Mouse (Mus musculus): ENCODE results near the gene Abhd6. TPM values are rescaled to one million over a fixed set of nuclear protein-coding genes. Genes with fewer than 3 reads are reported as not detected.

Abhd6 gene
- polyA plus RNA-seq, 1 experiment from 2014 or later, result 25.6 TPM

GRCm38 (mm10) chr14:8011297-8011696 is 8.6 kb downstream of the Abhd6 start:
- H3K4me3 ChIP-seq (ENCODE audit: low read depth, low read length), result no peak overlapping the region
- no peak overlapping the region for H3K4me2 ChIP-seq (replicated peaks; ENCODE audit: low read depth, low read length)
- no peaks in the 10 kb centered on the region for H3K27me3 ChIP-seq (ENCODE audit: control insufficient read depth, insufficient read depth, low read length)
- no peak overlapping the region for H3K27ac ChIP-seq (ENCODE audit: low read length)
- 80% methylated on average over 2 of the region's 2 CpGs for WGBS
- no peaks in the 10 kb centered on the region for H3K9me3 ChIP-seq (ENCODE audit: control insufficient read depth, low read depth, low read length)
- H3K4me1 ChIP-seq (ENCODE audit: control insufficient read depth, insufficient read depth, low read length), result no peaks in the 10 kb centered on the region
- no peak overlapping the region for H3K9ac ChIP-seq (replicated peaks; ENCODE audit: low read depth, low read length)
- H3K36me3 ChIP-seq (ENCODE audit: control insufficient read depth, insufficient read depth, low read length), result no peaks in the 10 kb centered on the region
- ATAC-seq (ENCODE audit: insufficient number of reproducible peaks, insufficient read depth, low FRiP score, low read depth), result no peak

DNA sequence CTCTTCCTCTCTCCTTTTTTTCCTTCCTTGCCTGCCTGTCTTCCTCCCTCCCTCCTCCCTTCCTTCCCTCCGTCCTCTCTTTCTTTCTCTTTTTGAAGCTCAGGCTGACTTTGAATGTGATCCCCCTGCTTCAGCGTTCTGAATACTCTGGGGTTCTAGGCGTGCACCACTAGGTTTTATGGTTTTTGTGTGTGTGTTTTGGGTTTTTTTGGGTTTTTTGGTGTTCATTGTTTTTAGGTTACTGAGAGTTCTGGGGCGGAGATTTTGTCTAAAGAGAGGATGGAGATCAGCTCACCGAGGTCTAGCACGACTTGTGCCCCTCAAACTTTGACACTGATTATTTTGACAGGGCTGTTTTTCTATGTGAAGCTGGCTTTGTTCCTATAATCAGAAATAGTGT is 9.2 kb downstream of the Abhd6 start:
- H3K36me3 ChIP-seq (ENCODE audit: control insufficient read depth, insufficient read depth, low read length), result no peaks in the 10 kb centered on the region
- no peak overlapping the region for H3K4me3 ChIP-seq (ENCODE audit: low read depth, low read length)
- no peaks in the 10 kb centered on the region for H3K27me3 ChIP-seq (ENCODE audit: control insufficient read depth, insufficient read depth, low read length)
- no peak for ATAC-seq (ENCODE audit: insufficient number of reproducible peaks, insufficient read depth, low FRiP score, low read depth)
- no peak overlapping the region for H3K4me2 ChIP-seq (replicated peaks; ENCODE audit: low read depth, low read length)
- H3K9ac ChIP-seq (replicated peaks; ENCODE audit: low read depth, low read length), result no peak overlapping the region
- H3K27ac ChIP-seq (ENCODE audit: low read length), result no peak overlapping the region
- H3K4me1 ChIP-seq (ENCODE audit: control insufficient read depth, insufficient read depth, low read length), result no peaks in the 10 kb centered on the region
- H3K9me3 ChIP-seq (ENCODE audit: control insufficient read depth, low read depth, low read length), result no peaks in the 10 kb centered on the region
- WGBS, result 77% methylated on average over 6 of the region's 6 CpGs

DNA sequence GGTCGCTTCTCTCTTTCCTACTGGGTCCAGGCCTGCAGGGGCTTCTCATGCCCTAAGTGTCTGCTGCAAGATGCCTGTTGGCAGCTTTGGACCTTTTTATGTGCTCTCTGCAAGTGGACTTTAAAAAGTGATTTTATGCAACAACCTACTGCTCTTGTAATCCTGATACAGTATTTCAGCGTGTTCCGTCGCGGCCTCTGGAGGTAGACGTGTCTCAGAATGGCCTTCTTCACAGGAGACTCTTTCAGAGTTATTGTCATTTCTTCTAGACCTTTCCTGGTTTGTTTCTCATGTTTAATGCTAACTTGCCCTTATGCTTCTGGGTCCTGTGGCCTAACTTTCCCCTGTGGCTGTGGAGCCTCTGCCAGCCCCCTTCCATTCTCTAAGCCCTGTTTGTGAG is 13.1 kb downstream of the Abhd6 start:
- 95% methylated on average over 6 of the region's 6 CpGs for WGBS
- H3K4me2 ChIP-seq (replicated peaks; ENCODE audit: low read depth, low read length), result no peak overlapping the region
- H3K4me1 ChIP-seq (ENCODE audit: control insufficient read depth, insufficient read depth, low read length), result no peaks in the 10 kb centered on the region
- no peaks in the 10 kb centered on the region for H3K9me3 ChIP-seq (ENCODE audit: control insufficient read depth, low read depth, low read length)
- ATAC-seq (ENCODE audit: insufficient number of reproducible peaks, insufficient read depth, low FRiP score, low read depth), result no peak
- H3K9ac ChIP-seq (replicated peaks; ENCODE audit: low read depth, low read length), result no peak overlapping the region
- no peak overlapping the region for H3K27ac ChIP-seq (ENCODE audit: low read length)
- no peaks in the 10 kb centered on the region for H3K27me3 ChIP-seq (ENCODE audit: control insufficient read depth, insufficient read depth, low read length)
- H3K4me3 ChIP-seq (ENCODE audit: low read depth, low read length), result no peak overlapping the region
- H3K36me3 ChIP-seq (ENCODE audit: control insufficient read depth, insufficient read depth, low read length), result no peaks in the 10 kb centered on the region

GRCm38 (mm10) chr14:8016276-8016675 is 13.6 kb downstream of the Abhd6 start:
- 72% methylated on average over 6 of the region's 6 CpGs for WGBS
- no peak overlapping the region for H3K9ac ChIP-seq (replicated peaks; ENCODE audit: low read depth, low read length)
- H3K4me2 ChIP-seq (replicated peaks; ENCODE audit: low read depth, low read length), result no peak overlapping the region
- ATAC-seq (ENCODE audit: insufficient number of reproducible peaks, insufficient read depth, low FRiP score, low read depth), result peak; percentile 58; the same call in 1 of the 2 replicates
- no peak overlapping the region for H3K4me3 ChIP-seq (ENCODE audit: low read depth, low read length)
- H3K4me1 ChIP-seq (ENCODE audit: control insufficient read depth, insufficient read depth, low read length), result no peaks in the 10 kb centered on the region
- no peaks in the 10 kb centered on the region for H3K27me3 ChIP-seq (ENCODE audit: control insufficient read depth, insufficient read depth, low read length)
- no peaks in the 10 kb centered on the region for H3K36me3 ChIP-seq (ENCODE audit: control insufficient read depth, insufficient read depth, low read length)
- no peaks in the 10 kb centered on the region for H3K9me3 ChIP-seq (ENCODE audit: control insufficient read depth, low read depth, low read length)
- no peak overlapping the region for H3K27ac ChIP-seq (ENCODE audit: low read length)

DNA sequence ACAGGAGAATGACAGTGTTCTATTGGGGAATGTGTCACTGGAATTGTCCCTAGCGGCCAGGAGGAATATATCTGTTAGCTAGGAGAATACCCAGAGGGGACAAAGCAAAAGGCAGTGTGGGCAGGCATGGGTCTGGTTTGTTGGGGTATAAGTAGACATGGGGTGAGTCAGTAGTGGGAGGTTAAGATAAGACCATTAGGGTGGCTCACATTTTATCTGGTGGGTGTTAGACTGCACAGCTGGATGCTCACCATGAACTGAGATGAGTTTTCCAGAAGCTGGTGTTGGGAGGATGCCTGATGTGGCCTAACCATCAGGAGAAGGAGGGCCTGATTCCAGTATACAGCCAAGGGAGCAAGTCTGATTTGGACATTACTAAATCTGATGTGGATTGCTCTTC is 14.2 kb downstream of the Abhd6 start:
- Histone ChIP-seq H3K27ac (ENCODE audit: low read length) (no peak overlapping the region), H3K4me2 (replicated peaks; ENCODE audit: low read depth, low read length) (no peak overlapping the region), H3K36me3 (ENCODE audit: control insufficient read depth, insufficient read depth, low read length) (no peaks in the 10 kb centered on the region), H3K9me3 (ENCODE audit: control insufficient read depth, low read depth, low read length) (no peaks in the 10 kb centered on the region), H3K27me3 (ENCODE audit: control insufficient read depth, insufficient read depth, low read length) (no peaks in the 10 kb centered on the region), H3K9ac (replicated peaks; ENCODE audit: low read depth, low read length) (no peak overlapping the region), H3K4me3 (ENCODE audit: low read depth, low read length) (no peak overlapping the region), H3K4me1 (ENCODE audit: control insufficient read depth, insufficient read depth, low read length) (no peaks in the 10 kb centered on the region)
- ATAC-seq (ENCODE audit: insufficient number of reproducible peaks, insufficient read depth, low FRiP score, low read depth), result no peak
- WGBS, result 74% methylated on average over 1 of the region's 1 CpGs

- no peak overlapping the region for H3K4me2 ChIP-seq (replicated peaks; ENCODE audit: low read depth, low read length)
- WGBS, result 96% methylated on average over 1 of the region's 1 CpGs
- H3K36me3 ChIP-seq (ENCODE audit: control insufficient read depth, insufficient read depth, low read length), result no peaks in the 10 kb centered on the region
- no peaks in the 10 kb centered on the region for H3K9me3 ChIP-seq (ENCODE audit: control insufficient read depth, low read depth, low read length)
- no peak overlapping the region for H3K9ac ChIP-seq (replicated peaks; ENCODE audit: low read depth, low read length)
- no peak overlapping the region for H3K27ac ChIP-seq (ENCODE audit: low read length)
- H3K4me1 ChIP-seq (ENCODE audit: control insufficient read depth, insufficient read depth, low read length), result no peaks in the 10 kb centered on the region
- no peak for ATAC-seq (ENCODE audit: insufficient number of reproducible peaks, insufficient read depth, low FRiP score, low read depth)
- no peaks in the 10 kb centered on the region for H3K27me3 ChIP-seq (ENCODE audit: control insufficient read depth, insufficient read depth, low read length)
- no peak overlapping the region for H3K4me3 ChIP-seq (ENCODE audit: low read depth, low read length)
These were observed 17.3 kb downstream of the Abhd6 start for GRCm38 (mm10) chr14:8020011-8020410.

GRCm38 (mm10) chr14:8020546-8020945 is 17.8 kb downstream of the Abhd6 start:
- H3K9ac ChIP-seq (replicated peaks; ENCODE audit: low read depth, low read length), result no peak overlapping the region
- H3K9me3 ChIP-seq (ENCODE audit: control insufficient read depth, low read depth, low read length), result no peaks in the 10 kb centered on the region
- no peak overlapping the region for H3K4me3 ChIP-seq (ENCODE audit: low read depth, low read length)
- no peaks in the 10 kb centered on the region for H3K4me1 ChIP-seq (ENCODE audit: control insufficient read depth, insufficient read depth, low read length)
- no peaks in the 10 kb centered on the region for H3K36me3 ChIP-seq (ENCODE audit: control insufficient read depth, insufficient read depth, low read length)
- WGBS, result 74% methylated on average over 7 of the region's 7 CpGs
- no peak overlapping the region for H3K4me2 ChIP-seq (replicated peaks; ENCODE audit: low read depth, low read length)
- no peak for ATAC-seq (ENCODE audit: insufficient number of reproducible peaks, insufficient read depth, low FRiP score, low read depth)
- no peaks in the 10 kb centered on the region for H3K27me3 ChIP-seq (ENCODE audit: control insufficient read depth, insufficient read depth, low read length)
- no peak overlapping the region for H3K27ac ChIP-seq (ENCODE audit: low read length)

GRCm38 (mm10) chr14:8024469-8024868 is 21.8 kb downstream of the Abhd6 start:
- Histone ChIP-seq H3K4me1 (ENCODE audit: control insufficient read depth, insufficient read depth, low read length) (no peaks in the 10 kb centered on the region), H3K27ac (ENCODE audit: low read length) (no peak overlapping the region), H3K36me3 (ENCODE audit: control insufficient read depth, insufficient read depth, low read length) (no peaks in the 10 kb centered on the region), H3K9ac (replicated peaks; ENCODE audit: low read depth, low read length) (no peak overlapping the region), H3K27me3 (ENCODE audit: control insufficient read depth, insufficient read depth, low read length) (no peaks in the 10 kb centered on the region), H3K4me3 (ENCODE audit: low read depth, low read length) (no peak overlapping the region), H3K4me2 (replicated peaks; ENCODE audit: low read depth, low read length) (no peak overlapping the region), H3K9me3 (ENCODE audit: control insufficient read depth, low read depth, low read length) (no peaks in the 10 kb centered on the region)
- WGBS, result 44% methylated on average over 6 of the region's 6 CpGs
- ATAC-seq (ENCODE audit: insufficient number of reproducible peaks, insufficient read depth, low FRiP score, low read depth), result no peak

GRCm38 (mm10) chr14:8024936-8025335 is 22.2 kb downstream of the Abhd6 start:
- Histone ChIP-seq H3K27me3 (ENCODE audit: control insufficient read depth, insufficient read depth, low read length) (no peaks in the 10 kb centered on the region), H3K4me2 (replicated peaks; ENCODE audit: low read depth, low read length) (no peak overlapping the region), H3K9me3 (ENCODE audit: control insufficient read depth, low read depth, low read length) (no peaks in the 10 kb centered on the region), H3K27ac (ENCODE audit: low read length) (no peak overlapping the region), H3K4me3 (ENCODE audit: low read depth, low read length) (no peak overlapping the region), H3K9ac (replicated peaks; ENCODE audit: low read depth, low read length) (no peak overlapping the region), H3K36me3 (ENCODE audit: control insufficient read depth, insufficient read depth, low read length) (no peaks in the 10 kb centered on the region), H3K4me1 (ENCODE audit: control insufficient read depth, insufficient read depth, low read length) (no peaks in the 10 kb centered on the region)
- WGBS, result 93% methylated on average over 10 of the region's 10 CpGs
- no peak for ATAC-seq (ENCODE audit: insufficient number of reproducible peaks, insufficient read depth, low FRiP score, low read depth)
